Mouse (Mus musculus): ENCODE data around the gene Map2k5. TPM values are rescaled to one million over a fixed set of nuclear protein-coding genes. Genes with fewer than 3 reads are reported as not detected.
A peak's percentile ranks its signal among the peaks of the same experiment; 100 is the strongest.

Map2k5 gene
- polyA plus RNA-seq, 1 experiment from 2014 or later: 30.7 TPM

DNA sequence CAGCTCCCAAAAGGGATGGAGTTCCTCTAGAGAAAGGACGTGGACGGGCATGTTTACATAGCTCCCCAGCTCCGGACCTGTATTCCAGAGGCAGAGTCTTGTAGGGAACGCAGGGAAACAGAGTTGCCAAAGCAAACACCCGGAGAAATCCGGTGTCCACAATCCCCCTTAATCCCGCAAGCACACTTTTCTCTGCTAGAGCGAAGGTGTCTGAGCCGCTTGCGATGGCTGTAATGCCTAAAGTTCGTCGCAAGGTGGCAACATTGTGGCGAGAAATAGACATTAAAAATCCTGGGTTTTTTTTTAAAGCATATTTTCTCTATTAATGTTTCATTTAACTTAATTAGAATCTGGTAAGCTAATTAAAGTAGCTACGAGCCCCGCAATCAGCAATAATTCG, 241.9 kb downstream of the Map2k5 start:
- Histone ChIP-seq H3K4me1 (ENCODE audit: control insufficient read depth, insufficient read depth, low read length) (peaks cover 12% of the 10 kb centered on the region), H3K4me2 (peak overlapping the region; percentile 51), H3K9me3 (replicated peaks; ENCODE audit: control insufficient read depth, low read length) (no peaks in the 10 kb centered on the region), H3K9ac (ENCODE audit: low read depth, low read length) (no peak overlapping the region), H3K36me3 (ENCODE audit: control insufficient read depth, insufficient read depth, low read length) (no peaks in the 10 kb centered on the region), H3K4me3 (ENCODE audit: low read depth, low read length) (peak overlapping the region; percentile 29), H3K27ac (ENCODE audit: low read depth, low read length) (no peak overlapping the region), H3K27me3 (ENCODE audit: control insufficient read depth, insufficient read depth, low read length) (peaks cover 69% of the 10 kb centered on the region)
- no peak for ATAC-seq (replicated peaks; ENCODE audit: insufficient number of reproducible peaks, low FRiP score, low TSS enrichment)
- WGBS (ENCODE audit: insufficient replicate concordance): under 1% methylated on average over 16 of the region's 16 CpGs

DNA sequence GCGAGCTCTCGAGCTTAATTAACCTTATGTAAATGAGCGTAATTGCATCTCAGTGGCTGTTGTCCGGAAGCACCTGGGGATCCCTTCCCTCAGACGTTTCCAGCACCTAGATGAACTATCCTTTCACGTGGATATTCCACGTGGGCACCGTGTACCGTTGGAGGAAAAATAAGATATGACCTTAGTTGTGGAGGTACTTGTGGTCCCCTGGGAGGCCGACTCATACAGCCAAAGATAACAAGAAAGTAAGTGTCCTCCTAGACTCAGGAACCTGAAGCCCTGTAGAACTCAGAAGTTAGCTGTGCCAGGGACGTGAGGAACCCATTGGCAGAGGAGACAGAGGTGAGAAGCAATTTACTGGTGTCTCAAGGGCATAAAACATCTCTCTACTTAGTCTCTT, 242.3 kb downstream of the Map2k5 start:
- Histone ChIP-seq H3K27ac (ENCODE audit: low read depth, low read length) (no peak overlapping the region), H3K4me1 (ENCODE audit: control insufficient read depth, insufficient read depth, low read length) (peaks cover 12% of the 10 kb centered on the region), H3K4me2 (peak overlapping the region; percentile 51), H3K9ac (ENCODE audit: low read depth, low read length) (no peak overlapping the region), H3K9me3 (replicated peaks; ENCODE audit: control insufficient read depth, low read length) (no peaks in the 10 kb centered on the region), H3K4me3 (ENCODE audit: low read depth, low read length) (peak overlapping the region; percentile 29), H3K36me3 (ENCODE audit: control insufficient read depth, insufficient read depth, low read length) (no peaks in the 10 kb centered on the region), H3K27me3 (ENCODE audit: control insufficient read depth, insufficient read depth, low read length) (peaks cover 66% of the 10 kb centered on the region)
- no peak for ATAC-seq (replicated peaks; ENCODE audit: insufficient number of reproducible peaks, low FRiP score, low TSS enrichment)
- 4% methylated on average over 11 of the region's 11 CpGs for WGBS (ENCODE audit: insufficient replicate concordance)

DNA sequence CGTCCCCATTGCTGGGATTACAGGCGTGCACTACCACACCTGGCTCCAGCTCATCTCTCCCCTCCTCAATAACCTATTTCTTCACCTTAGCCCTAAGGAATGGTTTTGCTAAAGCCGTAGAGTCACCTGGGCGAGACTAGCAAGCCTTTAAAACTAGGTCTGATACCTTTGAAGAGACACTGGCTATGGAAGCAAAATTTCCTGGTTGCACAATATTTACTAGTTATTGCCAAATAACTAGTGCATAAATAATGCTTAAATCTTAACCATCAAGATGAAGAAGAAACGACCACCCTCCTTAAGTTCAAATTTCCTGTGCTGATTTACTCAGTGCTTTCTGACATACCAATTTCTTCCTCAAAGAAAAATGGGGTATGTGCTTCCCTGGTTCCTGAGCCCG, 244.0 kb downstream of the Map2k5 start:
- peak overlapping the region; percentile 70 for H3K4me2 ChIP-seq
- no peaks in the 10 kb centered on the region for H3K36me3 ChIP-seq (ENCODE audit: control insufficient read depth, insufficient read depth, low read length)
- no peak overlapping the region for H3K9ac ChIP-seq (ENCODE audit: low read depth, low read length)
- no peak overlapping the region for H3K27ac ChIP-seq (ENCODE audit: low read depth, low read length)
- peaks cover 50% of the 10 kb centered on the region for H3K27me3 ChIP-seq (ENCODE audit: control insufficient read depth, insufficient read depth, low read length)
- H3K4me1 ChIP-seq (ENCODE audit: control insufficient read depth, insufficient read depth, low read length): peaks cover 11% of the 10 kb centered on the region
- no peak for ATAC-seq (replicated peaks; ENCODE audit: insufficient number of reproducible peaks, low FRiP score, low TSS enrichment)
- H3K9me3 ChIP-seq (replicated peaks; ENCODE audit: control insufficient read depth, low read length): no peaks in the 10 kb centered on the region
- WGBS (ENCODE audit: insufficient replicate concordance): 16% methylated on average over 6 of the region's 6 CpGs
- peak overlapping the region; percentile 21 for H3K4me3 ChIP-seq (ENCODE audit: low read depth, low read length)

DNA sequence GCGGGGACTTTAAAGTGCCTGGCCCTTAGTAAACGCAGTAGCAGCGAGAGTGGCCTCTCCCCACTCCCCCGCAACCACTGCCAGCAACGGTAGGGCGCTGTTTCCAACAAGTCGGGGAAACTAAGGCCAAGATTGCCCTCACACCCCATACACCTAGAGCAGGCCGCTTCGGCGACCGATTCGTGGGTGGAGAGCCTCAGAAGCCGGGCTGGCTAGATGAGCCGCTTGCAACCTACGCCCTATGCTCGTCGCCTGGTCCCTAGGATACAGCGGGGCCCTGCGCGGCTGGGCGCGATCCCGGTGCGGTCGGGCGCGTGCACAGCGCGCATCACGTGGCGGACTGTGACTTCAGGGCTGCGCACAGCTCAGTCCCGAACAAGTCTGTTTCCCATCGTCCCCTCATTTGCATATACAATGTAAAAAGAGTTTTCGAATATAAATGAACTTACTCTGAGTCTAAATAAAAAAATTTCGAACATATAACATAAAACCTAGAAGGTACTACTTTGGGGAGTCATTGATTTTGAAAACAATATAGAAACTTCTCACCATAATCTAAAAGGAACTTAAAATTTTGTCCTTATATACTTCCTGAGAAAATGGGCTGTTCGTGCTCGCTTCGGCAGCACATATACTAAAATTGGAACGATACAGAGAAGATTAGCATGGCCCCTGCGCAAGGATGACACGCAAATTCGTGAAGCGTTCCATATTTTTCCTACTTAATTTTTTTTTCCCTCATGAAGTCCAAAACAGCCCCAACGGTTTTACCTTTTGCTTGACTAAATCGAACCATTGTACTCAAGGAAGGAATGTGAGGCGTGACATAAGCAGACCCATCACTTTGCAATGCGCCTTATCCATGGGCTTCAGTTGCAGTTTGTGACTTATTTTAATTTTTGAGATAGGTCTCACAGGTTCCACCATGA, 244.8 kb downstream of the Map2k5 start:
- Histone ChIP-seq H3K27ac (ENCODE audit: low read depth, low read length) (peak overlapping the region; percentile 67; the same call in 1 of the 2 replicates), H3K9me3 (replicated peaks; ENCODE audit: control insufficient read depth, low read length) (no peaks in the 10 kb centered on the region), H3K4me3 (ENCODE audit: low read depth, low read length) (peak overlapping the region; percentile 70), H3K4me2 (peak overlapping the region; percentile 90), H3K9ac (ENCODE audit: low read depth, low read length) (peak overlapping the region; percentile 83), H3K36me3 (ENCODE audit: control insufficient read depth, insufficient read depth, low read length) (no peaks in the 10 kb centered on the region), H3K27me3 (ENCODE audit: control insufficient read depth, insufficient read depth, low read length) (peaks cover 44% of the 10 kb centered on the region), H3K4me1 (ENCODE audit: control insufficient read depth, insufficient read depth, low read length) (peaks cover 7% of the 10 kb centered on the region; the same call in 1 of the 2 replicates)
- WGBS (ENCODE audit: insufficient replicate concordance): 1% methylated on average over 48 of the region's 48 CpGs
- ATAC-seq (replicated peaks; ENCODE audit: insufficient number of reproducible peaks, low FRiP score, low TSS enrichment): peak; percentile 97

DNA sequence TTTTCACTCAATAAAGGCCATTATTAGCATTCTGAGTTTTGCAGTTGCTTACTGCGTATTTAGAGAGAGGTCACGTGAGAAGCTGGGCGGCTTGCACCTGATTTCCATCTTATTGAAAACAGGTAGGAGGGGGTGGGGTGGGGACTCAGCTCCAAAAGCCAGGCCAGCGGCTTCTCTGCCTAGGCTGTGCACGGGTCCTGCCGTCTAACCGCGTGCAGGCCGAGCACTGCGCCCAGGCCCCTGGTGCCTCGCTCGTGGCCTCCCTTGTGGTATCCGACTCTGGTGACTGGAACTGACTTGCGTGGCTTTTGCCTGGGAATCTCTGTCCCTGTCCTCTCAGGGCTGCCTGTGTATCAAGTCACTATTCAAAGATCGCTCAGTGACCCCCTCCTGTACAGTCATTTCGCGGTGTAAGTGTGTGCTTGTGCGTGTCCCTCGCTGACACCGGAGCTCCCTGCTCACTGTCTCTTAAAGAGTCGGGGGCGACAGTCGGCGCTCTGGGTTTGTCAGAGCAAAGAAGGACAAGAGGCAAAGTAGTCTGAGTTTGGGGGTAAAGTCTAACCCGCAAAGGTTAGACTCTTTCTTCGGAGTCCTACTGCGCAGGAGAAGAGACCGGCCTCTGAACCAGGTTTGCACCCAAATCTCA, 245.6 kb downstream of the Map2k5 start:
- H3K4me1 ChIP-seq (ENCODE audit: control insufficient read depth, insufficient read depth, low read length): peaks cover 7% of the 10 kb centered on the region; the same call in 1 of the 2 replicates
- 0 out of 2 replicates have a peak overlapping the region, but pooled peaks have one; percentile 67 for H3K27ac ChIP-seq (ENCODE audit: low read depth, low read length)
- ATAC-seq (replicated peaks; ENCODE audit: insufficient number of reproducible peaks, low FRiP score, low TSS enrichment): no peak
- H3K4me2 ChIP-seq: peak overlapping the region; percentile 90
- H3K27me3 ChIP-seq (ENCODE audit: control insufficient read depth, insufficient read depth, low read length): peaks cover 35% of the 10 kb centered on the region
- H3K9me3 ChIP-seq (replicated peaks; ENCODE audit: control insufficient read depth, low read length): no peaks in the 10 kb centered on the region
- WGBS (ENCODE audit: insufficient replicate concordance): 1% methylated on average over 28 of the region's 28 CpGs
- peak overlapping the region; percentile 83 for H3K9ac ChIP-seq (ENCODE audit: low read depth, low read length)
- H3K4me3 ChIP-seq (ENCODE audit: low read depth, low read length): peak overlapping the region; percentile 70
- no peaks in the 10 kb centered on the region for H3K36me3 ChIP-seq (ENCODE audit: control insufficient read depth, insufficient read depth, low read length)

DNA sequence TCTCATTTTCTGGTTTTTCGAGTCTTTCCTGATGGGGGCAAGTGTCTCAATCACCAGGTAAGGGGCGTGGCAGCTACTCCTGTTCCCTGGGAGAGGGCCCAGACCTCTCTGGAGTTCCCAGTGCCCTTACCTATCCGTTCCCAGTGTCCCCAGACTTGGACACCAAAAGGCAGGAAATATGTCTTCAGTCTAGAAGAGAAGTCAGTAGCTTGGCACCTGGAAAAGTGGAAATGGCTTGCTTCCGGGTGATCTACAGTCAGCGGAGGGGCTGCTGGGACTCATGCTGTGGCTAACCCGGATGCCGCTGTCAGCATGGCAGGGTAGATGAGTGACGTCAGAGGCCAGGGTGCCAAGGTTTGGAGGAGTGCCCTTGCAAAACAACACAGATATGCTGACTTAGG, 248.1 kb downstream of the Map2k5 start:
- WGBS (ENCODE audit: insufficient replicate concordance): 71% methylated on average over 8 of the region's 8 CpGs
- no peak overlapping the region for H3K27ac ChIP-seq (ENCODE audit: low read depth, low read length)
- H3K36me3 ChIP-seq (ENCODE audit: control insufficient read depth, insufficient read depth, low read length): no peaks in the 10 kb centered on the region
- H3K27me3 ChIP-seq (ENCODE audit: control insufficient read depth, insufficient read depth, low read length): peaks cover 14% of the 10 kb centered on the region
- no peaks in the 10 kb centered on the region for H3K9me3 ChIP-seq (replicated peaks; ENCODE audit: control insufficient read depth, low read length)
- peaks cover 5% of the 10 kb centered on the region for H3K4me1 ChIP-seq (ENCODE audit: control insufficient read depth, insufficient read depth, low read length)
- H3K4me2 ChIP-seq: no peak overlapping the region
- no peak for ATAC-seq (replicated peaks; ENCODE audit: insufficient number of reproducible peaks, low FRiP score, low TSS enrichment)
- H3K4me3 ChIP-seq (ENCODE audit: low read depth, low read length): no peak overlapping the region
- no peak overlapping the region for H3K9ac ChIP-seq (ENCODE audit: low read depth, low read length)

DNA sequence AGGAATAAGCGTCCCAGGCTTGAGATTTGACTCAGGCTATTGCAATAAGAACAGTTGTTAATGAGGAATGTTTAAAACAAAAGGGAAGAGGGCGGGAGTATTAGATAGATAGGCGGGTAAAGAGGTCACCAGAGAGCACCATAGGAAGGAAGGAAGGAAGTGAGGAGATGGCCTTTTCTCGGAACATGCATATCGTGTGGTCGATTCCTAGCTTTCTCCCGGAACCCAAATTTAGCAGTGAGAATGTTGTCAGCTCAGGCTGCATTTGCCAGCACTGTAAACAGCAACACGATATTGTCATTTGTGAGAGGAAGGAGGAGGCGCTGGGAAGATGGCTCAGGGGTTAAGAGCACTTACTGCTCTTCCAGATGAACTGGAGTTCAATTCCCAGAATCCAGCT, 253.2 kb downstream of the Map2k5 start:
- peak overlapping the region; percentile 72; the same call in 1 of the 2 replicates for H3K4me2 ChIP-seq
- H3K9ac ChIP-seq (ENCODE audit: low read depth, low read length): no peak overlapping the region
- 29% methylated on average over 9 of the region's 9 CpGs for WGBS (ENCODE audit: insufficient replicate concordance)

DNA sequence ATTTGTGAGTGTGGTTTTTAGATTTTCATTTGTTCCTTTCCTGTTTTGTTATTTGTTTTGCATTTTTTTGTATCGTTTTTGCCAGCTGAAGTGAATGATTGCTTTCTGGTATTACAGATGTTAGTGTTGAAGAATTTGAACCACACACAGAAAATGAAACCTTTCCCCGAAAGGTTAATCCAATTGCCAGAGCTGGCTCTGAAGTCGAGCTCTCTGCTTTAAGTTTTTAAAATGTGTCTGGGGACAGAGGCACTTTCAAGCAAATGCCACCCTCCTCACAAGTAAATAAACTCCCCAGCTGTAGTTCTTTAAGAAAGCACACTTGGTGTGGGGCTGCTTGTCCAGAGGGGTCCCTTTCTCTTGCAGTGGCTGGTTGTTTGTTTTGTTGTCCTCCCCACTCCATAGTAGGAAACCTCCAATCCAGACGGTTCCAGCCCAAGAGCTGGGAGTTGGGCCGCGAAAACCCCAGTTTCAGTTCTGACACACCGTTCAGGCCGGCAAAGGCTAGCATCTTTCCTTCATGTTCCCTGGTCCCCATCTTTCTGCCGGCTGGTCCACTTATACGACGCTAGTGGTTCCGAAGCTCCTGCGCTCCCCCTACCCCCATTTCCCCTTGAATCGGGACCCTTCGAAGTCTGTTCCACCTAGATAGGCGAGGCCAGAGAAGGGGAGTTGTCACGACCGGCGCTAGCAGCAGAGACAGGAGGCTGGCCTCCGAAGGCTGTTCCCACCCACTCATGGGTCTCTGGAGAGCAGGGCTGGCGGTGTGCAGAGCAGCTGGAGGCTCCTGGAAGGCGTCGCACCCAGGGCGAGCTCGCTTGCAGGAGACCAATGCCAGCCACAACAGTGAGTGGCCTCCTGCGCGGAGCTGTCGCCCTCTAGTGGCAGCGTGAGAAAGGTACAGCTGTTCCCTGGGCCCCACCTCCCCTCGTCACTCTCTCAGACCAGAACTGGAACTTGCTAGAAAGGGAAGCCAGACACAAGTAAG, 254.0 kb downstream of the Map2k5 start:
- no peaks in the 10 kb centered on the region; the same call in 1 of the 2 replicates for H3K27me3 ChIP-seq (ENCODE audit: control insufficient read depth, insufficient read depth, low read length)
- ATAC-seq (replicated peaks; ENCODE audit: insufficient number of reproducible peaks, low FRiP score, low TSS enrichment): peak; percentile 76
- H3K27ac ChIP-seq (ENCODE audit: low read depth, low read length): peak overlapping the region; percentile 16; the same call in 1 of the 2 replicates
- H3K4me3 ChIP-seq (ENCODE audit: low read depth, low read length): peak overlapping the region; percentile 37
- peaks cover 3% of the 10 kb centered on the region; the same call in 1 of the 2 replicates for H3K4me1 ChIP-seq (ENCODE audit: control insufficient read depth, insufficient read depth, low read length)
- H3K36me3 ChIP-seq (ENCODE audit: control insufficient read depth, insufficient read depth, low read length): no peaks in the 10 kb centered on the region
- 6% methylated on average over 30 of the region's 30 CpGs for WGBS (ENCODE audit: insufficient replicate concordance)
- H3K9me3 ChIP-seq (replicated peaks; ENCODE audit: control insufficient read depth, low read length): no peaks in the 10 kb centered on the region
- H3K4me2 ChIP-seq: peak overlapping the region; percentile 72
- H3K9ac ChIP-seq (ENCODE audit: low read depth, low read length): peak overlapping the region; percentile 61

More for the DNA sequence above, 253.2 kb downstream of the Map2k5 start:
- Histone ChIP-seq H3K27me3 (ENCODE audit: control insufficient read depth, insufficient read depth, low read length) (no peaks in the 10 kb centered on the region; the same call in 1 of the 2 replicates), H3K36me3 (ENCODE audit: control insufficient read depth, insufficient read depth, low read length) (no peaks in the 10 kb centered on the region), H3K4me1 (ENCODE audit: control insufficient read depth, insufficient read depth, low read length) (peaks cover 3% of the 10 kb centered on the region; the same call in 1 of the 2 replicates), H3K27ac (ENCODE audit: low read depth, low read length) (no peak overlapping the region), H3K9me3 (replicated peaks; ENCODE audit: control insufficient read depth, low read length) (no peaks in the 10 kb centered on the region), H3K4me3 (ENCODE audit: low read depth, low read length) (no peak overlapping the region)
- no peak for ATAC-seq (replicated peaks; ENCODE audit: insufficient number of reproducible peaks, low FRiP score, low TSS enrichment)
